8 mouse cellular contexts compared by ENCODE assay signal in the genomic region with DNA sequence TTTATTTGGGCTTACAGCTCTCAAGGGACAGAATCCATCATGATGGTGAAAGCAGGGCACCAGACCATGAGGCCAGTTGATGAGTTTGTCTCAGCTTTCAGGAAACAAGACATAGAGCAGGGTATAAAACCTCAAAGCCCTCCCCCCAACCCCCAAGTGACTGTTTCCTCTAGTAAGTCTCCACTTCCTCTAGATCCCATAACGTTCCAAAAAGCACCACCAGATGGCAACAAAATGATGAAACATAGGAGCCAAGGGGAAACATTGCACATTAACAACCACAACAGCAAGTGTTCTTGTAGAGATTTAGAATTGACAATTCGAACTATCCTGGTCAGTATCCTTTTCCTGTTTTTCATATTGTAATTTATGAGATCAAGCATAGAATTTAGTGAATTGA. TPM values are rescaled to one million over a fixed set of nuclear protein-coding genes. Genes with fewer than 3 reads are reported as not detected.
A peak's percentile ranks its signal among the peaks of the same experiment; 100 is the strongest.
DNase-seq lines count a peak whose midpoint lies in the region; TF ChIP-seq lines count a peak whose summit lies in the region.

No protein-coding gene starts in this region.

- no peak for TF ChIP-seq POLR2A in cerebellum, adult 2 months (IDR thresholded peaks at IDR 0.05; ENCODE audit: borderline replicate concordance, insufficient read depth, low read length)

- H3K4me1 ChIP-seq in cerebellum, adult 2 months (ENCODE audit: control insufficient read depth, insufficient read depth, low read length): no peaks in the 10 kb centered on the region

- peak in 1 of 2 experiments; percentile 33 for DNase-seq in cerebellum, adult 2 months
- DNase-seq in cerebellum, adult 11 months: no peak
- peak; percentile 43 to 52 for DNase-seq in left cerebral cortex, postnatal 14 days (ENCODE audit: low spot score in 2 of 2)
- no peak for DNase-seq in left cerebral cortex, adult 8-10 months (ENCODE audit: low spot score in 2 of 2)
- peak; percentile 62 for DNase-seq in adipocyte (ENCODE audit: low spot score)
- peak; percentile 12 for DNase-seq in layer of hippocampus, adult 9-11 months
- peak; percentile 23 for DNase-seq in yolk sac, embryonic 10.5 days (ENCODE audit: low spot score)
- no peak for DNase-seq in MN1 (ENCODE audit: low spot score)

- peak; percentile 29; the same call in 1 of the 2 replicates for TF ChIP-seq CTCF in cerebellum, adult 2 months (IDR thresholded peaks at IDR 0.05; ENCODE audit: borderline replicate concordance, insufficient read depth, low read depth, low read length)

- no peaks in the 10 kb centered on the region for H3K27me3 ChIP-seq in cerebellum, adult 2 months (ENCODE audit: control insufficient read depth, insufficient read depth, low read length)

- H3K4me3 ChIP-seq in cerebellum, adult 2 months (replicated peaks; ENCODE audit: insufficient read depth, low read depth, low read length): no peak overlapping the region

- H3K27ac ChIP-seq in cerebellum, adult 2 months (ENCODE audit: insufficient read depth, low read length): no peak overlapping the region

- intact Hi-C loops in left cerebral cortex, postnatal 14 days (cut with DNase I): no loop called here

- 23% methylated on average over 2 of the region's 2 CpGs for WGBS in cerebellum, adult 2 months

RNA-seq across cellular contexts. Expression of a gene that starts 19.9 kb away (rescaled TPM):
- polyA plus RNA-seq in cerebellum, adult 2 months (2012; rRNA removed): 7.3 and 8.2 TPM in 2 replicates
- 1 to 10 TPM; 6.3 to 7.6 TPM for total RNA-seq in left cerebral cortex, postnatal 14 days (2021)
- total RNA-seq in left cerebral cortex, adult 8-10 months (2022): 10 to 100 TPM in 3 of 4 experiments, 1 to 10 TPM in 1; 9.8 to 12.9 (median 11.4) TPM

RNA-seq across cellular contexts. Expression of a gene that starts 20.1 kb away (rescaled TPM):
- 10.4 and 10.9 TPM in 2 replicates for polyA plus RNA-seq in cerebellum, adult 2 months (2012; rRNA removed)
- total RNA-seq in left cerebral cortex, postnatal 14 days (2021): 10 to 100 TPM; 11.5 to 13.6 TPM
- 10 to 100 TPM in 3 of 4 experiments, 1 to 10 TPM in 1; 9.6 to 14.5 (median 12.9) TPM for total RNA-seq in left cerebral cortex, adult 8-10 months (2022)

Comparison
In these comparisons a context has a peak if more than half of its experiments do, and no peak if none do; other contexts are left out.
1. DNase-seq: peak in left cerebral cortex, postnatal 14 days (2 of 2), adipocyte (single experiment), layer of hippocampus, adult 9-11 months (single experiment) and yolk sac, embryonic 10.5 days (single experiment); none in cerebellum, adult 11 months (single experiment), left cerebral cortex, adult 8-10 months (0 of 2) and MN1 (single experiment).